Mouse (Mus musculus) liver, embryonic 12.5 days (tissue): Measurements from ENCODE around the gene Col6a4. TPM values are rescaled to one million over a fixed set of nuclear protein-coding genes. Genes with fewer than 3 reads are reported as not detected.

Experiments
- ATAC-seq: fragments of 200-750 bp; cut with Nextera tagmentation; 2 replicates; pipeline ENCODE4 v1.8.0; 2017; ENCODE audit warnings: moderate number of reproducible peaks, mild to moderate bottlenecking, moderate library complexity
- H3K27ac ChIP-seq: fragments of 300-500 bp; sonication (generic); 2 replicates; pipeline ENCODE4 v1.5.1; 2016; ENCODE audit warnings: mild to moderate bottlenecking
- H3K27me3 ChIP-seq: fragments of 300-500 bp; sonication (generic); replicated peaks from 2 replicates; pipeline ENCODE4 v1.6.1; 2016; ENCODE audit warnings: mild to moderate bottlenecking, moderate library complexity
- H3K36me3 ChIP-seq: fragments of 300-500 bp; sonication (generic); 2 replicates; pipeline ENCODE4 v1.6.1; 2016; ENCODE audit warnings: mild to moderate bottlenecking, moderate library complexity
- H3K4me1 ChIP-seq: fragments of 300-500 bp; sonication (generic); 2 replicates; pipeline ENCODE4 v1.6.1; 2016
- H3K4me2 ChIP-seq: fragments of 300-500 bp; sonication (generic); 2 replicates; pipeline ENCODE4 v1.6.1; 2016; ENCODE audit warnings: mild to moderate bottlenecking, moderate library complexity
- H3K4me3 ChIP-seq: fragments of 300-500 bp; sonication (generic); 2 replicates; pipeline ENCODE4 v1.5.1; 2016; ENCODE audit warnings: mild to moderate bottlenecking, moderate library complexity
- H3K9ac ChIP-seq: fragments of 300-500 bp; sonication (generic); 2 replicates; pipeline ENCODE4 v1.6.1; 2016; ENCODE audit warnings: mild to moderate bottlenecking, moderate library complexity
- H3K9me3 ChIP-seq: fragments of 300-500 bp; sonication (generic); replicated peaks from 2 replicates; pipeline ENCODE4 v1.6.1; 2016; ENCODE audit warnings: mild to moderate bottlenecking, moderate library complexity
- WGBS: fragments of 180-500 bp; shearing (Covaris S2); methylation state at CpG from one replicate; pipeline ENCODE4 v1.1.7; 2016; ENCODE audit not compliant: insufficient replicate concordance; 5-methylcytosine and 5-hydroxymethylcytosine counted together
- polyA plus RNA-seq: library from polyadenylated mRNA; unstranded; fragments of >200 nt; fragmentation: Nextera tagmentation; extraction: Ambion mirVana; gene quantifications from 2 replicates; pipeline ENCODE4 v1.2.1, GENCODE M21; 2016

The Col6a4 gene
- polyA plus RNA-seq, 1 experiment from 2014 or later, result 0.01 TPM

DNA sequence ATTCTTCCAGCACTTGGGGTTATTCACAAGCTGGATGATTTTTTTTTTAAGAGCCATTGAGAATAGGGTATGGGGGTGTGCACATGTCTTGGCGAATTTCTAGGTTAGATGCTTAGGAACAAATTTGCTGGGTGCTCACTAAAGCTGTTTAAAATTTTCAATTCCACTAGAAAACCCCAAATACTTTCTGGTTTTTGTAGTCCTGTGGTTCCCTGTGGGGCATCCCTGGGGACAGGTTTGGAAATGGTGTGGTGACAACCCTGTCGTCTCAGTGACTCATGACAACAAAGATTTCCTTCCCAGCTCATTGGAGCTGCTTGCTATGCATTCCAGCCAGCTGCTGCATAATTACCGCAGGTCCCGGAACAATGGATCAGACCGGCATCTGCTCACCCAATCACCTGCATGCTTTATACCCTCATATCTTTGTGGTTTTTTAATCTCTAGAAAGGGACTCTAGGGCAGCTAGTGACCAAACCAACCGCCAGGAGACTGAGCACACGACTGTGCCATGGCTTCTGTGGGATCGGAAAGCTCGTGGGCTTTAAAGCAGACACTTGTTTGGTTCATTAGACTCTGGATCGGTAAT is 111.6 kb downstream of the Col6a4 start:
- H3K27ac ChIP-seq, result no peak overlapping the region
- no peak overlapping the region for H3K4me2 ChIP-seq
- no peaks in the 10 kb centered on the region for H3K9me3 ChIP-seq
- no peak for ATAC-seq
- no peaks in the 10 kb centered on the region for H3K36me3 ChIP-seq
- H3K4me3 ChIP-seq, result no peak overlapping the region
- H3K27me3 ChIP-seq, result no peaks in the 10 kb centered on the region
- WGBS, result 34% methylated on average over 10 of the region's 10 CpGs
- H3K9ac ChIP-seq, result no peak overlapping the region
- H3K4me1 ChIP-seq, result no peaks in the 10 kb centered on the region

DNA sequence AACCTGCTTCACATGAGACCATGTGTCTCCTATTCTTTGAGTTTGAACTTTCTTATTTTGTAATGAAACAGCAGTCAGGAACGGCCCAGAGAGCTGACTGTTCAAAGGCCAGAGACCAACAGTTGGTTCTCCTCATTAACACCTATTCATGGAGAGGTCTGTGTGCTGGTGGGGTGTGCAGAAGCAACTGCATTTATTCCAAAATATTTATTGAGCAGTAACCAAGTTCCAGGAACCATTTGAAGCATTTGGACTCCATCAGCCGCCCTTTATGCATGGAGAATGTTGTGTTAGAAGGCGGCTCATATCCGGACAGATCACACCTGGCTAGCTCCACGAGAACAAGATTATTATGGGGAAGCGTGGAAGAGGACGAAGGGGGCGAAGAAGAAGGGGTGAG is 118.1 kb downstream of the Col6a4 start:
- no peaks in the 10 kb centered on the region for H3K4me1 ChIP-seq
- H3K27me3 ChIP-seq, result peaks cover 4% of the 10 kb centered on the region; the same call in 1 of the 2 replicates
- H3K27ac ChIP-seq, result no peak overlapping the region
- no peaks in the 10 kb centered on the region for H3K9me3 ChIP-seq
- H3K36me3 ChIP-seq, result no peaks in the 10 kb centered on the region
- H3K9ac ChIP-seq, result no peak overlapping the region
- no peak for ATAC-seq
- WGBS, result 75% methylated on average over 8 of the region's 8 CpGs
- H3K4me3 ChIP-seq, result no peak overlapping the region
- H3K4me2 ChIP-seq, result no peak overlapping the region

DNA sequence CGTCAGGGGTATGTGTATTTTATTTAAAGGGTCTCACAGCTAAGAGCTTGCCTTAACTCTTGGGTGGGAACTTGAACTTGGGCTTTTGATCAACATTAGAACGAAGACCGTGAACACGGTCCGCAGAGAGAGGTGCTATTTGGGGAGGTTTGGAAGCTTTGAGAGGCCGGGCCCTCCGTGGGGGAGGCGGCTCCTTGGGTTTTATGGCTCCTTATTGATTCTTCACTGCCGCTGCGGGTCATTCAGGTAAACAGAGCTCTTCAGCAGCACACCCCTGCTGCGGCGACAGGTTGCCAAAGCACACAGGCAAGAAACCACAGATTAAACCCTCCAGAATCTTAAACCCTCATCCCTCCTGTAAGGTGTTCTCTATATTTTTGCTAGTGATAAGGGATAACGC is 119.7 kb downstream of the Col6a4 start:
- H3K4me1 ChIP-seq, result no peaks in the 10 kb centered on the region
- no peak overlapping the region for H3K27ac ChIP-seq
- peaks cover 4% of the 10 kb centered on the region; the same call in 1 of the 2 replicates for H3K27me3 ChIP-seq
- H3K4me3 ChIP-seq, result no peak overlapping the region
- H3K9ac ChIP-seq, result no peak overlapping the region
- 24% methylated on average over 13 of the region's 13 CpGs for WGBS
- no peaks in the 10 kb centered on the region for H3K36me3 ChIP-seq
- no peak for ATAC-seq
- no peaks in the 10 kb centered on the region for H3K9me3 ChIP-seq
- no peak overlapping the region for H3K4me2 ChIP-seq

DNA sequence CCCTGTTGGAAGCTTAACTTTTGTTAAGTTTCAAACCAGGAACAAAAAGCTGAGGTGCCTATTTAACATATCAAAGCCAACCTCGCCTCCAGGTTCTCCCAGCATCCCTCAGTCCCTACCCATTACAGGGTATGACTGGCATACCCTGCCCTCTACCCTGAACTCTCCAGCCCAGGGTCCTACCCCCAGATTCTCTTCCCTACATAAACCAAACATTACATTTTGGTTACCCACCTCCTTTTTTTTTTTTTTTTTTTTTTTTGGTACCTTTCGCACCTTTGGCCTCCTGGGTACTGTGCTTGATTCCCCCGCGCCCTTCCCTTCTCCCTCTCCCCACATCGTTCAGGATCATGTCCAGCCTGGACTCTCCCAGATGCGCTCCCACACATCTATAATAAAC is 120.3 kb downstream of the Col6a4 start:
- no peak for ATAC-seq

DNA sequence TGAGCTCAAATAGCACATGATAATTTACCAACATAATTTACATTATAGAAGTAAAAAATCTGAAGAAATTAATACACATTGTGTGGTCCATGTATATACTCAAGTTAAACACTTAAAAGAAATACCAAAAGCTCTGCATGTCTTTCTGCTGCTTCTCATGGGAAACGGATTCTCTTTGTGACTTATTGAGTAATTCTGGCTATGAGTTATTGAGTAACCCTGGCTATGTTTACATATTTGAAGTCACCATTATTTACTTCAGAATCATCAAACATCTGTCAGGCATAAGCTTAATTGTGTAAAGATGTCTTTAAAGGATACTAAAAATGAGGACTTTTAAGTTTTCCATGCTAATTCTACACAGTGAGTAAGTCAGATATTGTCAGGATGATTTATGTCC is 122.8 kb downstream of the Col6a4 start:
- Histone ChIP-seq H3K9me3 (no peaks in the 10 kb centered on the region), H3K27me3 (peaks cover 4% of the 10 kb centered on the region; the same call in 1 of the 2 replicates), H3K36me3 (no peaks in the 10 kb centered on the region), H3K9ac (no peak overlapping the region), H3K4me1 (no peaks in the 10 kb centered on the region), H3K27ac (no peak overlapping the region), H3K4me3 (no peak overlapping the region), H3K4me2 (no peak overlapping the region)
- WGBS, result 45% methylated on average over 1 of the region's 1 CpGs
- ATAC-seq, result no peak

More for the DNA sequence above, 120.3 kb downstream of the Col6a4 start:
- no peak overlapping the region for H3K27ac ChIP-seq
- no peaks in the 10 kb centered on the region for H3K36me3 ChIP-seq
- peaks cover 4% of the 10 kb centered on the region; the same call in 1 of the 2 replicates for H3K27me3 ChIP-seq
- H3K9me3 ChIP-seq, result no peaks in the 10 kb centered on the region
- no peak overlapping the region for H3K9ac ChIP-seq
- H3K4me1 ChIP-seq, result no peaks in the 10 kb centered on the region
- H3K4me2 ChIP-seq, result no peak overlapping the region
- H3K4me3 ChIP-seq, result no peak overlapping the region
- WGBS, result 37% methylated on average over 6 of the region's 6 CpGs

DNA sequence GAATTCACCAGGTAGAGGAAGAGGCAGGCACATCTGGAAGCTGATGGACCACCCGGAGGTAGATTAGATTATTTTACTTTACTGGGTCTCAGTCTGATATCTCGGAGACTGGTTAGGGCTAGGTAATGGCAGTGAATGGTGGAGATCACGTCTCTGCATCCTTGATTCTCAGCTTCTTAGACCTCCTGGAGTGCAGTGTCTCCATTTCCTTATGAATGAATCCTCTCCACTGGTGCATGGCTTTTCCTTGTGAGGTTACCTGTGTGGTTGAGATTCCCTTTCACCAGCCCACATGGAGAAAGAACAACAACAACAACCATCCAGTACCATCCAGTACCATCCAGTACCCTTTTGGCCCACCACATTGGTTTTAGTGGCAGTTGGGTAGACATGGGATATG is 124.6 kb downstream of the Col6a4 start:
- no peaks in the 10 kb centered on the region for H3K9me3 ChIP-seq
- H3K4me1 ChIP-seq, result no peaks in the 10 kb centered on the region
- H3K36me3 ChIP-seq, result no peaks in the 10 kb centered on the region
- no peak overlapping the region for H3K9ac ChIP-seq
- 68% methylated on average over 3 of the region's 3 CpGs for WGBS
- H3K4me2 ChIP-seq, result no peak overlapping the region
- H3K27ac ChIP-seq, result no peak overlapping the region
- no peak overlapping the region for H3K4me3 ChIP-seq
- no peak for ATAC-seq
- H3K27me3 ChIP-seq, result peaks cover 4% of the 10 kb centered on the region; the same call in 1 of the 2 replicates

DNA sequence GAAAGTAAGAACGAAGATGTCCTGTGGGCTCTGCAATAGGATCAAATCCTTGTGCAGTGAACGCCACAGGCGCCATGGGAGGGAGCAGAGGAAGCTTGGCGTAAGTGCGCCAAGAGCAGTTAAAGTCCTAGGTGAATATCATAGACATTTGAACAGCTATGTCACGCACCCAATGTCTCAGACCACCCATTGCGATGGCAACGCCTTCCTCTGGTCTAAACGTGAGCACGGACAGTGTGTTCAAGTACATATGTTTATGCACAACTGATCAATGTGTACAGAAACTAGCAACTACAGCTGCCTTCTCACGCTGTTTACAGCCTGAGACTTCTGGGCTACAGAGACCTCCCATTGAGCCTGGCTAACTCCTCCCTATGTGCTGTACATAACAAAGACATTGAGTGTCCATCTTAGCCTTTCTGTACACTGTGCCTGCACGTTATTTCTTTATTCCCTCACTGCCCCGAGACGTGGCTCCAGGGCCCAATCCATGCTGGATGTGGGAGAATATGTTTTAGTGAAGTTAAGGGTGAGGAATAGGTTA is 125.2 kb downstream of the Col6a4 start:
- Histone ChIP-seq H3K4me3 (no peak overlapping the region), H3K27me3 (0 out of 2 replicates have a peak, but pooled peaks cover 4% of the 10 kb centered on the region), H3K27ac (no peak overlapping the region), H3K4me1 (no peaks in the 10 kb centered on the region), H3K4me2 (no peak overlapping the region), H3K9me3 (no peaks in the 10 kb centered on the region), H3K36me3 (no peaks in the 10 kb centered on the region), H3K9ac (no peak overlapping the region)
- 71% methylated on average over 14 of the region's 14 CpGs for WGBS
- no peak for ATAC-seq

DNA sequence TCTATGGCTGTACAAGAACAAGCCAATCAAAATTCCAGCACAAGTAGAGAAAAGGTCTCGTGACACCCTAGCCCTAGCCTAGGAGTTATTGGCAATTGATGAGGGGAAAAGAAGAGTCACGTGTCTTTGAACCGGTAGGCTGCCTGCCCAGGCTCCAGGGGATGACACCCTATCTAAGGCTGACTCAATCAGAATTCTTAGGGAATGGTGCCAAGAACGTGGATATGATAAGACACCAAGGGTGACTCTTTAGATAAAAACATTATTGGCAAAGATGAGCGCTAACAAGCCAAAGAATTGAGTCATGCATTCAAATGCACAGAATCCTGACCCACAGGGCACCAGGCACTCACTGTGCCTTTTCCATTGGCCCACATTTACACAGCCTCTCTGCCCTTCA is 125.7 kb downstream of the Col6a4 start:
- Histone ChIP-seq H3K27me3 (0 out of 2 replicates have a peak, but pooled peaks cover 3% of the 10 kb centered on the region), H3K36me3 (no peaks in the 10 kb centered on the region), H3K4me1 (no peaks in the 10 kb centered on the region), H3K9me3 (no peaks in the 10 kb centered on the region), H3K27ac (no peak overlapping the region), H3K9ac (no peak overlapping the region), H3K4me2 (no peak overlapping the region), H3K4me3 (no peak overlapping the region)
- no peak for ATAC-seq
- 68% methylated on average over 5 of the region's 5 CpGs for WGBS

DNA sequence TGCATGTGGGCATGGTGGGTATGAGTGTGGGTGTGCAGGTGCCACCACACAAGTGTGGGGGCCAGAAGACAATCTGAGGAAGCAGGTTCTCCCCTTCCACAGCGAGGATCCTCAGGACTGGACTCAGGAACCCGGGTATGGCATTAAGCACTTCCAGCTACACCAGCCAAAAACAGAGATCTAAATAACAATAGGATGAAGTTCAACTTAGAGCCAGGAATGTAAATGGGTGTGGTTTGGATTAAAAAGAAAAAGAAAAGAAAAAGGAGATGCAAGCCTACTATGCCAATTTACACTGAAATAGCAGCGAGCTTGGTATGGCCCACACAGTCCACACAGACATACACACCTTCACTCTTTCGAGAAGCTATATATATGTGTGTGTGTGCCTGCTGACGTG is 128.6 kb downstream of the Col6a4 start:
- 59% methylated on average over 5 of the region's 5 CpGs for WGBS
- no peak for ATAC-seq
- no peak overlapping the region for H3K4me2 ChIP-seq
- H3K27me3 ChIP-seq, result no peaks in the 10 kb centered on the region
- H3K27ac ChIP-seq, result no peak overlapping the region
- H3K9me3 ChIP-seq, result no peaks in the 10 kb centered on the region
- H3K9ac ChIP-seq, result no peak overlapping the region
- no peaks in the 10 kb centered on the region for H3K4me1 ChIP-seq
- no peaks in the 10 kb centered on the region for H3K36me3 ChIP-seq
- H3K4me3 ChIP-seq, result no peak overlapping the region

DNA sequence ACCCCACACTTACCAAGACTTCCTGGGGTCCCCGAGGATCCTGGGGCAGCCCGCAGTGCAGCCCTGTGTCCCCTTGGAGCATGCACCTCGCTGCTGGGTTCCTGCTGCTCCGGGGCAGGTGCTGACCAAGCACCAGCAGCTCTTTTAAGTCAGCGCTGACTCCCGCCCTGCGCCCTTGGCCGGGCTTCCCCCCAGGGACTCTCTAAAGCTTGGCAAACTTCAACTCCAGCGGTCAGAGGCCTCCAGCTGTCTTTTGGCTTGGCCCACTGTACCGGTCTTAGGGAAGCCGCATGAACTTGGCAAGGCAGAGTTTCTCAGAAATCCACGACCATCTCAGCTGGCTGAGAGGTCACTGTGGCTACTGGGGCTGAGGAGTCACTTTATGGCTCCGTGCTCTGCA is 136.1 kb downstream of the Col6a4 start, which contains the start of gene Col6a5:
Gene Col6a5 (minus strand): TSS at position 111 of the 400 bp plus-strand sequence.
- no peak for ATAC-seq
- no peak within 1 kb of the TSS for H3K4me3 ChIP-seq
- H3K4me1 ChIP-seq, result no peaks in the 10 kb centered on the region
- WGBS, result 24% methylated on average over 13 of the region's 13 CpGs
- no peaks in the 10 kb centered on the region; the same call in 1 of the 2 replicates for H3K27me3 ChIP-seq
- H3K4me2 ChIP-seq, result peak within 1 kb of the TSS; percentile 16; the same call in 1 of the 2 replicates
- H3K9me3 ChIP-seq, result no peaks in the 10 kb centered on the region
- H3K27ac ChIP-seq, result no peak within 1 kb of the TSS
- H3K9ac ChIP-seq, result no peak within 1 kb of the TSS
- H3K36me3 ChIP-seq, result no peaks in the 10 kb centered on the region

DNA sequence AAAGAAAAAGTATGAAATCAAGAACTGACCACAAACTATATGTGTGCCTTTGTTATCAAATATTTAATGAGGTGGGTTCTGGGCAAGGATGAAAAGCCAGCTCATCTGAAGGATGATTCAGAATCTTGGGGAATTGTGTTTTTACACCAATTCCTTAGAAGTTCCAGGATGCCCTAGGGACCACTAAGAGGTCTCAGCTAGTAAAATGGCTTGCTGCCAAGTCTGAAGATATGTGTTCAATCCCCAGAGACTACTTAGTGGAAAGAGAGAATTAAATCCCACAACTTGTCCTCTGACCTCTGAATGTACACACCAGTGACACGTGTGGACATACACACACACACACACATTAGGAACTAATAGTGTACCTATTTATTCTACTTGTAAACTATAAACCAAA is 137.5 kb downstream of the Col6a4 start:
- Histone ChIP-seq H3K27ac (no peak overlapping the region), H3K4me1 (no peaks in the 10 kb centered on the region), H3K9ac (no peak overlapping the region), H3K27me3 (no peaks in the 10 kb centered on the region; the same call in 1 of the 2 replicates), H3K4me2 (no peak overlapping the region), H3K36me3 (no peaks in the 10 kb centered on the region), H3K4me3 (no peak overlapping the region), H3K9me3 (no peaks in the 10 kb centered on the region)
- WGBS, result 60% methylated on average over 1 of the region's 1 CpGs
- no peak for ATAC-seq

DNA sequence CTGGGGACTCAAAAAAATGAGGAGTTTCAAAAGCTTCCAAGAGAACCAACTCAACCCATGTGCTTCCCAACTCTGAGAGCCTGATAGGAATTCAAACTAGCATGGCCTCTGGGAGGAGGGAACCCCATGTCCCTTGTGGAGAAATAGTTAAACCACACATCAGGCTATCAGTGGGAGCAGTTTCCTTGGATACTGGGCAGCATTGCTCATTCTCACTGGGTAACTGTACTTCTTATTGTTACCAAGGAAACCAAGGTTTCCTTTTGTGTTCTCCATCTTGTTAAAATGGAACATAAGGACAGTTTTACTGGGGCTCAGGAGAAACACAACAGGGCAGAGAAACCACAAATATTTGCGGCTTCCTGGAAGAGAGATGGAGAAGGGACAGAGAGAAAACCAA is 146.8 kb downstream of the Col6a4 start:
- H3K4me3 ChIP-seq, result no peak overlapping the region
- H3K9ac ChIP-seq, result no peak overlapping the region
- no peak for ATAC-seq
- H3K27ac ChIP-seq, result no peak overlapping the region
- H3K4me1 ChIP-seq, result no peaks in the 10 kb centered on the region
- no peaks in the 10 kb centered on the region for H3K9me3 ChIP-seq
- 65% methylated on average over 1 of the region's 1 CpGs for WGBS
- H3K36me3 ChIP-seq, result no peaks in the 10 kb centered on the region
- no peaks in the 10 kb centered on the region for H3K27me3 ChIP-seq
- no peak overlapping the region for H3K4me2 ChIP-seq

DNA sequence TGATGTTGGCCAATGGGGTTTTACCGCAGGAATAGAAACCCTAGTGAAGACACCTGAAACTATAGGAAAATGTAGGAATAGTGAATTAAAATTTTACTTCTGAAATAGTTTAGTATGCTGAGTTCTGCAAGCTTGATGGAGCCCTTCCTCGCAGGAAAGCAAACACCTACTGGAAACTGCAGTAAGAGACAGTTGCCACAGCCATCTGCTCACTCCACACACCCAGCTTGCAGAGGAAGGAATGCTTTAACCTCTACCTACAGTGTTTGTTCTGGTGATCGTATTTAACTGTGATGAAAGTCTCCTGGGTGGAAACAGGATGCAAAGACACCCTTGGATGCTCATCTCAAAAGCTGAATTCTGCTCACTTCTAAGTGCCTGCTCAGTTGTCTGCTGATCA is 149.0 kb downstream of the Col6a4 start:
- 56% methylated on average over 3 of the region's 3 CpGs for WGBS

More for the DNA sequence above, 149.0 kb downstream of the Col6a4 start:
- Histone ChIP-seq H3K36me3 (no peaks in the 10 kb centered on the region), H3K9ac (no peak overlapping the region), H3K4me2 (no peak overlapping the region), H3K4me1 (no peaks in the 10 kb centered on the region), H3K27me3 (no peaks in the 10 kb centered on the region), H3K4me3 (no peak overlapping the region), H3K27ac (no peak overlapping the region), H3K9me3 (no peaks in the 10 kb centered on the region)
- ATAC-seq, result no peak
